Mouse (Mus musculus) heart, embryonic 10.5 days (tissue): ENCODE data around the gene Tmc7. TPM values are rescaled to one million over a fixed set of nuclear protein-coding genes. Genes with fewer than 3 reads are reported as not detected.

Experiments used
- DNase-seq: peaks from one replicate; pipeline ENCODE4 v3.0.0-alpha.2; 2017; ENCODE audit warnings: low spot score
- H3K27ac ChIP-seq: fragments of 300-500 bp; sonication (generic); 2 replicates; pipeline ENCODE4 v1.5.1; 2016; ENCODE audit warnings: mild to moderate bottlenecking
- H3K27me3 ChIP-seq: fragments of 300-500 bp; sonication (generic); 2 replicates; pipeline ENCODE4 v1.6.1; 2016; ENCODE audit warnings: mild to moderate bottlenecking; ENCODE audit not compliant: poor library complexity, insufficient read depth, severe bottlenecking
- H3K36me3 ChIP-seq: fragments of 300-500 bp; sonication (generic); 2 replicates; pipeline ENCODE4 v1.6.1; 2016; ENCODE audit warnings: mild to moderate bottlenecking, moderate library complexity
- H3K4me1 ChIP-seq: fragments of 300-500 bp; sonication (generic); 2 replicates; pipeline ENCODE4 v1.6.1; 2016; ENCODE audit warnings: mild to moderate bottlenecking
- H3K4me3 ChIP-seq: fragments of 300-500 bp; sonication (generic); 2 replicates; pipeline ENCODE4 v1.5.1; 2016; ENCODE audit warnings: mild to moderate bottlenecking, moderate library complexity
- H3K9me3 ChIP-seq: fragments of 300-500 bp; sonication (generic); 2 replicates; pipeline ENCODE4 v1.6.1; 2016; ENCODE audit warnings: mild to moderate bottlenecking, moderate library complexity
- WGBS: fragments of 180-500 bp; shearing (Covaris S2); methylation state at CpG from one replicate; pipeline ENCODE4 v1.1.7; 2016; 5-methylcytosine and 5-hydroxymethylcytosine counted together
- polyA plus RNA-seq: library from polyadenylated mRNA; unstranded; fragments of >200 nt; fragmentation: Nextera tagmentation; extraction: Ambion mirVana; gene quantifications from 2 replicates; pipeline ENCODE4 v1.2.1, GENCODE M21; 2016

Gene Tmc7
- polyA plus RNA-seq, 1 experiment from 2014 or later, result 2.8 TPM

DNA sequence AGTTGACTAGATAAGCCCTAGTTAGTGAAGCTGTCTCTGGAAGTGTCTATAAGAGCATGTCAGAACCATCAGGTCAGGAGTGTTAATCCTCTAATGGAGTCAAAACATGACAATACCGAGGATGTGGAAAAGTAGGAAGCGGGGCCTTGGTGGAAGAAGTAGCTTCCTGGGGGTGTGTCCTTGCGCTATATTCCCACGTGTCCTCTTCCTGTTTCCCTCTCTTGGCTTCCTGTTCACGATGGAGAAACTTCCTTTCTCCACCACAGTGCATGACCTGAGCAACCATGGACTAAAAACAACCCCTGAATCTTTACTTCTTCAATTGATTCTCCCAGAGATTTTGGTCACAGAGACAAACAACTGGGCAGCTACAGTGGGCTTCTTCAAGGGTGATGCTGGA lies 62.5 kb downstream of the Tmc7 start:
- WGBS, result 62% methylated on average over 5 of the region's 5 CpGs
- Histone ChIP-seq H3K9me3 (no peaks in the 10 kb centered on the region), H3K36me3 (peaks cover 38% of the 10 kb centered on the region), H3K27ac (no peak overlapping the region), H3K27me3 (peaks cover 15% of the 10 kb centered on the region), H3K4me1 (peaks cover 15% of the 10 kb centered on the region), H3K4me3 (no peak overlapping the region)
- no peak for DNase-seq

- no peaks in the 10 kb centered on the region for H3K9me3 ChIP-seq
- H3K36me3 ChIP-seq, result peaks cover 13% of the 10 kb centered on the region
- H3K27ac ChIP-seq, result no peak overlapping the region
- H3K27me3 ChIP-seq, result peaks cover 15% of the 10 kb centered on the region
- H3K4me1 ChIP-seq, result peaks cover 15% of the 10 kb centered on the region
- WGBS, result 63% methylated on average over 8 of the region's 8 CpGs
- DNase-seq, result no peak
- no peak overlapping the region for H3K4me3 ChIP-seq
Measured at GRCm38 (mm10) chr7:118519661-118520060, 64.9 kb downstream of the Tmc7 start.

DNA sequence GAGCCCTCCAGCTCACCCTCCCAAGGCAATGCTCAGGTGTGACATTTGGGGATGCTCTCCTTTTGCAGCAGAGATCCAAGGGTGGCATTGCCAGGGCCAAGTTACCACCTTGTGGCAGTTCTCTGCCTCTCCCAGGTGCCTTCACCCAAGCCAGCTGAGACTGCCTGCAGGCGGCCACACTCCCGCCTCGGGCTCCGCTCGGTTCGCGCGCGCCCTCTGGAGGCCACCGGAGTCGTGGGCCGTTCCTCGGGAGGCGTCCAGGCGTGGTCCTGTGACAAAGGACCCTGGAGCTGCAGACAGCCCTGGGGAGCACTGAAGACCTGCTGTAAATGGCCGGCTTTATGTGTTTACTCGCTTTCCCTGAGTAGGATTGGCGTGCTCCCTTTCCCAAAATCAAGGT lies 65.8 kb downstream of the Tmc7 start:
- H3K27ac ChIP-seq, result no peak overlapping the region
- peaks cover 8% of the 10 kb centered on the region; the same call in 1 of the 2 replicates for H3K36me3 ChIP-seq
- 3% methylated on average over 18 of the region's 18 CpGs for WGBS
- DNase-seq, result peak; percentile 86
- no peak overlapping the region for H3K4me3 ChIP-seq
- peaks cover 15% of the 10 kb centered on the region for H3K4me1 ChIP-seq
- peaks cover 15% of the 10 kb centered on the region for H3K27me3 ChIP-seq
- H3K9me3 ChIP-seq, result no peaks in the 10 kb centered on the region

GRCm38 (mm10) chr7:118517819-118518218 lies 66.7 kb downstream of the Tmc7 start:
- H3K36me3 ChIP-seq, result peaks cover 5% of the 10 kb centered on the region; the same call in 1 of the 2 replicates
- H3K27me3 ChIP-seq, result peaks cover 15% of the 10 kb centered on the region
- DNase-seq, result no peak
- no peak overlapping the region for H3K4me3 ChIP-seq
- H3K9me3 ChIP-seq, result no peaks in the 10 kb centered on the region
- no peak overlapping the region for H3K27ac ChIP-seq
- 58% methylated on average over 2 of the region's 2 CpGs for WGBS
- peaks cover 15% of the 10 kb centered on the region for H3K4me1 ChIP-seq

GRCm38 (mm10) chr7:118508556-118508955 lies 76.0 kb downstream of the Tmc7 start:
- peaks cover 2% of the 10 kb centered on the region; the same call in 1 of the 2 replicates for H3K4me1 ChIP-seq
- no peak for DNase-seq
- H3K27me3 ChIP-seq, result peaks cover 10% of the 10 kb centered on the region
- no peak overlapping the region for H3K27ac ChIP-seq
- H3K4me3 ChIP-seq, result no peak overlapping the region
- H3K9me3 ChIP-seq, result no peaks in the 10 kb centered on the region
- WGBS, result 49% methylated on average over 7 of the region's 7 CpGs
- no peaks in the 10 kb centered on the region for H3K36me3 ChIP-seq

DNA sequence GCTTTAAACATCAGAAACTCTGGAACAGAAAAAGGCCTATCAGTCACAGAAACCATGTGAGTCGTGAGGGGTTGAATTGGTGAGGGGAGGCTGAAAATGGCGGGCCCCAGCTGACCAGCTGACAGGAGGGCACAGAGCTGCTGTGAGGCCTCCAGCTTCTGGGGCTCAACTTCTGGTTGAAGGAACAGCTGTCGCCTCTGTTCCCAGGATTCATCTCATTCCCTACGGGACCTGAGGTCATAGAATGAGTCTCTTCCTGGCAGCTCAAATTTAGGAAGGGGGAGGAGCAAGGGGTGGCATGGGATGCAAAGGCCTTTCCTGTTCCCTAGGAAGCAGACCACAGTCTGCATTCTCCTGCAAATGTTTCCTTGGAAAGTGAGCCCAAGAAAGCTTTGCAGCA lies 80.7 kb downstream of the Tmc7 start:
- Histone ChIP-seq H3K4me1 (0 out of 2 replicates have a peak, but pooled peaks cover 2% of the 10 kb centered on the region), H3K36me3 (no peaks in the 10 kb centered on the region), H3K4me3 (no peak overlapping the region), H3K27ac (no peak overlapping the region; the same call in 1 of the 2 replicates), H3K27me3 (peaks cover 10% of the 10 kb centered on the region), H3K9me3 (no peaks in the 10 kb centered on the region)
- DNase-seq, result no peak
- WGBS, result 61% methylated on average over 4 of the region's 4 CpGs

GRCm38 (mm10) chr7:118502333-118502732 lies 82.2 kb downstream of the Tmc7 start:
- Histone ChIP-seq H3K27me3 (peaks cover 10% of the 10 kb centered on the region), H3K4me3 (no peak overlapping the region), H3K9me3 (no peaks in the 10 kb centered on the region), H3K36me3 (no peaks in the 10 kb centered on the region), H3K27ac (no peak overlapping the region), H3K4me1 (no peaks in the 10 kb centered on the region)
- 76% methylated on average over 8 of the region's 8 CpGs for WGBS
- DNase-seq, result no peak

DNA sequence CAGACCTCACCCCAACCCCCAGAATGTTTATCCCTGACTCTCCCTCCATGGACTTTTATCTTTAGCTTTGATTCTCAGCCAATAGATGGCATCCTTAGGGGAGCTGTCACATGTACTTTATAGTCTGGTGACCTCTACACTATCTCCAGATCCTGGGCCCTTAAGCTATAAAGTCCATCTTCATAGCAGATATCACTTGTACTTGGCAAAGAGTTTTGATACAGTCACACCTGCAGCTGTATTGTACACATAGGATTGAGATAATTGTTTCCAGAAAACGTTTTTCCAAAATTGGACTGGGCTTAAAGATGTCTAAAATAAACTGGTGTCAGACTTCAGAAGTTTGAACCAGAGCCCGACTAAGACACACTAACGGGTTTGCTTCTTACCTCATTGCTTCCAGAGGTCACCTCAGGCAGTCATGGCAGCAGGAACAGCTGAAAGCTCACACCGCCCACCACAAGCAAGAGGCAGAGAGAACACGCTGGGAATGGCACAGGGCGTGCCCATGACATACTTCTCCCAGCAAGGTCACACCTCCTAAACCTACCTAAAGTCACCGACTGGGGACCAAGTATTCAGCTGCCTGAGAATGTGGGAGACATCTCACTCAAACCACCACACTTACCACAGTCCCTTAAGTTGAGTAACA lies 84.6 kb downstream of the Tmc7 start:
- Histone ChIP-seq H3K27me3 (no peaks in the 10 kb centered on the region; the same call in 1 of the 2 replicates), H3K27ac (no peak overlapping the region), H3K9me3 (no peaks in the 10 kb centered on the region), H3K4me1 (no peaks in the 10 kb centered on the region), H3K4me3 (no peak overlapping the region), H3K36me3 (no peaks in the 10 kb centered on the region)
- 70% methylated on average over 7 of the region's 7 CpGs for WGBS
- no peak for DNase-seq

DNA sequence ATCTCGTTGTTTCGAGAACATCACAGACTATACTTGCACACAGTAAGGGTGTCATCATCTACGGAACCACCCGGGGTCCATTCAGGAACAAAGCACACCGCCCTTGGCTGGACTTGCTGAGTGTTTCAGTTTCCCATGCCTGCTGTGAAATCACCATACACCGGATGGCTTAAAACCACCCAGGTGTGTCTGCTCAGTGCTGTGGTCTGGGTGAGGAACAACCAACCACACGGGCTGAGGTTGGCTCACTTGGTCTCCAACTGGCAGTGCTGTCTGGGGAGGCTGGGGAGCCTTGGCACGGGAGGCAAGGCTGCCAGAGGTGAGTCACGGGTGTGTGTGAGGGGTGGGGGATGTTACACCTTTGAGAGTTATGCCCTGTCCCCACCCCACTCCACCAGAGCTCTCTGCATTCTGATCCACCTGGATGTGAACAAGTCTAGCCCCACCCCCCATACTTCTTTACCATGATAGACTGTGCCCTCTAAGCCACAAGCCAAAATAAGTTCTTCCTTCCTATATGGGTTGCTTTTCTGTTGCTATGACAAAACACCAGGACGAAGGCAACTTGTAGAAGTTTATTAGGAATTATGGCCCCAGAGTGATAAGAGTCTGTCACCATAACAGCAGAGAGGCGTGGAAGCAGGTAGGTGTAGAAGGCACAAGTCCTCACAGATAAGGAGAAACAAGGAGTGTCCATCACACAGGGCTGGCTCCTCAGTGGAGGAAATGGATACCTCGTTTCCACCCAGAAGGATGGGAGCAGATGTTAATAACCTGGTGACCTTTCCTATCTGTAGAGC lies 85.4 kb downstream of the Tmc7 start:
- DNase-seq, result no peak
- Histone ChIP-seq H3K27ac (no peak overlapping the region), H3K4me3 (no peak overlapping the region), H3K9me3 (no peaks in the 10 kb centered on the region), H3K4me1 (no peaks in the 10 kb centered on the region), H3K36me3 (no peaks in the 10 kb centered on the region), H3K27me3 (no peaks in the 10 kb centered on the region; the same call in 1 of the 2 replicates)
- 78% methylated on average over 12 of the region's 12 CpGs for WGBS

DNA sequence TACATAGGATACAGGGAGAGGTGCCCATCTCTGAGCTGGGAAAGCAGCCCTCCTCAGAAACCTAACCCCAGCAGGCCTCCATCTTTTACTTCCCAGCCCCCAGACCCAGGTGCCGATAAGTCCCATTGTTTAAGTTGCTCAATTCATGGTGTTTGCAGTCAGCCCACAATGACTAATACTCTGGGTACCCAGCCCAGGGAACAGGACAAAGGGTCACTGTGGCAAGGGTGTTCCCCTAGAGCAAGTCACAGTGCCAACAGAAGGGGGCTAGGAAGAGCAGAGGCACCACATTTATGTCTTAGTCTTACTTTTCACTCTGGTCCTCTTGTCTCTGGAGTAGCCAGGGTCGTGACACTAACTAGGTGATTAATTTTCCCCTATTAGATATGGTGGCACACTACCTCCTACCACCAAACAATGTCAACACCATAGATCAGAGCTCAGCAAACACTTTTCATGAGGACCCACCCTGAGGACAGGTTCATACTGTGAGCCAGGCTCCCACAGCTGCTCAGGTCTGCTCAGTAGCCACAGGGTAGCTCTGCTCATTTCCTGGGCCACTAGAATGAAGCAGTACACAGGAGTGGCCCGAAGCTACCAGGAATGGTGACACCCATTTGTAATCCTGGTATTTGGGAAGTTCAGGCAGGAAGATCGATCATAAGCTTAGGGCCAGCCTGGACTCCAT lies 89.5 kb downstream of the Tmc7 start:
- Histone ChIP-seq H3K4me1 (peaks cover 21% of the 10 kb centered on the region), H3K27me3 (peaks cover 24% of the 10 kb centered on the region), H3K9me3 (no peaks in the 10 kb centered on the region), H3K27ac (no peak overlapping the region), H3K4me3 (no peak overlapping the region), H3K36me3 (peaks cover 5% of the 10 kb centered on the region; the same call in 1 of the 2 replicates)
- WGBS, result 75% methylated on average over 4 of the region's 4 CpGs
- no peak for DNase-seq

GRCm38 (mm10) chr7:118493892-118494291 lies 90.6 kb downstream of the Tmc7 start:
- H3K27ac ChIP-seq, result no peak overlapping the region
- H3K27me3 ChIP-seq, result peaks cover 35% of the 10 kb centered on the region
- H3K4me1 ChIP-seq, result peaks cover 28% of the 10 kb centered on the region
- H3K4me3 ChIP-seq, result no peak overlapping the region
- peaks cover 15% of the 10 kb centered on the region; the same call in 1 of the 2 replicates for H3K36me3 ChIP-seq
- 76% methylated on average over 9 of the region's 9 CpGs for WGBS
- no peak for DNase-seq
- H3K9me3 ChIP-seq, result no peaks in the 10 kb centered on the region

DNA sequence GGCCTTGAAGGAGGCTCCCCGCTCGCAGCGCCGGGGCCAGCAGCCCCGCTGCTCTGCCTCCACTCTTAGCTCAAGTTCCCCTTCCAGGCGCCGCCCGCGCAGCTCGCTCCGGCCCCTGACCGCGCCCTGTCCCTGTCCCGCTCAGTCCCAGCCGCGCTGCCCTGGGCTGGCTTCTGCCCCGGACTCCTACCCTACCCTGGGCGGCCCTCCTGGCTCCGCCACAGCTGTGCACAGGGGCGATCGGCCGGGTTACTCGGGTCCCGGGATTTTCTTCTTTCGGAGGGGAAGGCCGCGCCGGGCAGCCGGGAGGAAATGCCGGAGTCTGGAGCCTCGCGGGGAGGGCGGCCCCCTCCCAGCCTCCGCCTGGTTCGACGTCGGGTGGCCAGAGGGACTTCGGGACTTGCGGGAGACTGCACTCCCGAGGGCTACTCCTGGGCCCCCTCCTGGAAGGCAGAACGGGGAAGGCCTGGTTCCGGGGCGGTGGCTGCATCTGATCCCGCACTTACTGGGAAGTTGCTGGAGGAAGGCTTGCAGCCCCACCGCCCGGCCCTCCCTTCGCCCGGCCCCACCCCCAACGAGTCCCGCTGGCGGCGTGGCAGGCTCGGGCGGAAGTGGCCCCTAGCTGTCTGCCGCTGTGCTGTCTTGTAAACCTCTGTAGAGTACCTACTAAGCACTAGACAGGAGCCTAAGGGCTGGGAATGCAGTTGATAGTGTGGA lies 92.9 kb downstream of the Tmc7 start, which contains the start of gene Itpripl2:
Gene Itpripl2, minus strand, starts transcription at position 545 of the 717 bp plus-strand sequence.
- WGBS, result under 1% methylated on average over 54 of the region's 55 CpGs
- peaks cover 43% of the 10 kb centered on the region for H3K27me3 ChIP-seq

More for the DNA sequence above, 92.9 kb downstream of the Tmc7 start, which contains the start of gene Itpripl2:
- peak; percentile 88 for DNase-seq
- peaks cover 35% of the 10 kb centered on the region for H3K4me1 ChIP-seq
- H3K27ac ChIP-seq, result peak within 1 kb of the TSS; percentile 94
- H3K9me3 ChIP-seq, result no peaks in the 10 kb centered on the region
- peak within 1 kb of the TSS; percentile 81 for H3K4me3 ChIP-seq
- peaks cover 15% of the 10 kb centered on the region; the same call in 1 of the 2 replicates for H3K36me3 ChIP-seq
